Mouse (Mus musculus) kidney, adult 2 months (tissue): ENCODE data around the gene Serpinb1c. TPM values are rescaled to one million over a fixed set of nuclear protein-coding genes. Genes with fewer than 3 reads are reported as not detected.

ENCODE experiments used
- DNase-seq: peaks from one replicate; pipeline ENCODE4 v3.0.0; 2021
- H3K27ac ChIP-seq: fragments of 200-500 bp; 2 replicates; pipeline ENCODE4 v1.5.1; 2012; ENCODE audit warnings: low read depth, low read length, control low read depth, inconsistent platforms; ENCODE audit not compliant: insufficient read depth
- H3K27me3 ChIP-seq: fragments of 200-500 bp; replicated peaks from 2 replicates; pipeline ENCODE4 v1.6.1; 2012; ENCODE audit warnings: mild to moderate bottlenecking, moderate library complexity, low read length, inconsistent platforms; ENCODE audit not compliant: control insufficient read depth, insufficient read depth
- H3K36me3 ChIP-seq: fragments of 200-500 bp; 2 replicates; pipeline ENCODE4 v1.6.1; 2012; ENCODE audit warnings: mild to moderate bottlenecking, moderate library complexity, low read length, inconsistent platforms; ENCODE audit not compliant: control insufficient read depth, insufficient read depth
- H3K4me1 ChIP-seq: fragments of 200-500 bp; 2 replicates; pipeline ENCODE4 v1.6.1; 2011; ENCODE audit warnings: low read length; ENCODE audit not compliant: control insufficient read depth, insufficient read depth
- H3K4me3 ChIP-seq: fragments of 200-500 bp; 2 replicates; pipeline ENCODE4 v1.5.1; 2011; ENCODE audit warnings: mild to moderate bottlenecking, low read depth, low read length, control low read depth; ENCODE audit not compliant: insufficient read depth
- CTCF ChIP-seq: fragments of 200-500 bp; conservative IDR thresholded peaks from 2 replicates; pipeline ENCODE4 v1.5.1; 2011; ENCODE audit warnings: low read depth, mild to moderate bottlenecking, control low read depth, low read length, moderate library complexity, mixed read lengths; ENCODE audit not compliant: insufficient read depth, insufficient read length
- POLR2A ChIP-seq: fragments of 200-500 bp; IDR thresholded peaks from one replicate; pipeline ENCODE4 v1.6.1; 2011; ENCODE audit warnings: low read depth, low read length, control low read depth
- WGBS: fragments of 180-500 bp; shearing (Covaris S2); methylation state at CpG from one replicate; pipeline ENCODE4 v1.1.7; 2018; 5-methylcytosine and 5-hydroxymethylcytosine counted together
- polyA plus RNA-seq: library from polyadenylated mRNA; depleted of rRNA; stranded (reverse); fragments of >200 nt; gene quantifications from 2 replicates; pipeline ENCODE4 v1.2.3, GENCODE M21; 2012

The Serpinb1c gene
- polyA plus RNA-seq, 1 experiment, result 0.11 TPM

GRCm38 (mm10) chr13:32863456-32863855 is 34.6 kb downstream of the Serpinb1c start:
- TF ChIP-seq CTCF (no peak), POLR2A (no peak)
- Histone ChIP-seq H3K4me1 (no peaks in the 10 kb centered on the region), H3K36me3 (no peaks in the 10 kb centered on the region), H3K27me3 (no peaks in the 10 kb centered on the region), H3K4me3 (no peak overlapping the region), H3K27ac (no peak overlapping the region)
- DNase-seq, result no peak

- Histone ChIP-seq H3K27ac (no peak overlapping the region), H3K27me3 (no peaks in the 10 kb centered on the region), H3K4me3 (no peak overlapping the region), H3K4me1 (no peaks in the 10 kb centered on the region), H3K36me3 (no peaks in the 10 kb centered on the region)
- no peak for DNase-seq
- TF ChIP-seq POLR2A (no peak), CTCF (no peak)
- WGBS, result 77% methylated on average over 3 of the region's 3 CpGs
These were observed 37.2 kb downstream of the Serpinb1c start for GRCm38 (mm10) chr13:32860821-32861220.

DNA sequence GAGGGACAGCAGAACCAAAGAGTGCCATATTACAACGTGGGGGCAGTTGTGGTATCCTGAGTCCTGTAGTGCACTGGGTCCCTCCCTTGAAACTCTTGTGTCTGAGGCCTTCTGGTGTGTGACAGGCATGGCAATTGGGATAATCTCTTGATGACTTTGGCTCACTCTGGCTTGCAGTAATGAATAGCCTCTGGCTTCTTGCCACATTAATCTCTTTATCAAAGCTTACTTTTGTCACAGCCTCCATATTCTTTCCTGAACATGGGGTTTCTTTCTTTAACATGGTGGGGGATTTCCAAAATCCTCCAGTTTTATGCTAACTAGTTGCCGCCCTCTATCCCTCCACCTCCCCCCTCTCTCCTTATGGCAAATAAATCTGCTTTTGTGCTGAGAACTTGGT is 44.9 kb downstream of the Serpinb1c start:
- 87% methylated on average over 2 of the region's 2 CpGs for WGBS
- H3K27ac ChIP-seq, result no peak overlapping the region
- peaks cover 13% of the 10 kb centered on the region for H3K4me1 ChIP-seq
- no peaks in the 10 kb centered on the region for H3K27me3 ChIP-seq
- no peak for DNase-seq
- no peak overlapping the region for H3K4me3 ChIP-seq
- no peaks in the 10 kb centered on the region for H3K36me3 ChIP-seq
- TF ChIP-seq CTCF (no peak), POLR2A (no peak)

- H3K4me1 ChIP-seq, result peaks cover 13% of the 10 kb centered on the region
- H3K4me3 ChIP-seq, result no peak overlapping the region
- no peak overlapping the region for H3K27ac ChIP-seq
- no peaks in the 10 kb centered on the region for H3K36me3 ChIP-seq
- 82% methylated on average over 4 of the region's 4 CpGs for WGBS
- H3K27me3 ChIP-seq, result no peaks in the 10 kb centered on the region
- peak; percentile 41 for DNase-seq
- TF ChIP-seq CTCF (no peak), POLR2A (no peak)
These were observed 45.5 kb downstream of the Serpinb1c start for GRCm38 (mm10) chr13:32852539-32852938.

DNA sequence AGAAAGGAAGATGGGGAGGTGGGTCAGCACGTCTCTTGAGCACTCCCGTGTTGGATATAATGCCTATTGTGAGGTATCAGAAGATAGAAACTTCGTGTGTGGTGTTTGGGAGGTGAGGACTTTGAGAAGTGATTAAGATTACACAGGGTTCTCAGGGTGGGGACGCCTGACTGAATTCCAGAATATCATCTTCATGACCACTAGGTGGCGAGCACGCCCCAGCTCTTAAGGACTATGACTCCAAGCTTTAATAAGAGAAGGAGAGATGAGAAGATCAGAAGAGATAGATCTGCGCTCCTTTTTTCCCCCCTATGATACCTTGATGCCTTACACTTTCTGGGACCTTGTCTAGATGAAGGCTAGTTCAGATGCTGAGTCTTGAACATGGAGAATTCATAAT is 46.0 kb downstream of the Serpinb1c start:
- Histone ChIP-seq H3K4me3 (no peak overlapping the region), H3K27ac (no peak overlapping the region), H3K36me3 (no peaks in the 10 kb centered on the region), H3K4me1 (peaks cover 13% of the 10 kb centered on the region), H3K27me3 (no peaks in the 10 kb centered on the region)
- TF ChIP-seq POLR2A (no peak), CTCF (peak; percentile 69)
- WGBS, result 8% methylated on average over 7 of the region's 7 CpGs
- DNase-seq, result peak; percentile 58

DNA sequence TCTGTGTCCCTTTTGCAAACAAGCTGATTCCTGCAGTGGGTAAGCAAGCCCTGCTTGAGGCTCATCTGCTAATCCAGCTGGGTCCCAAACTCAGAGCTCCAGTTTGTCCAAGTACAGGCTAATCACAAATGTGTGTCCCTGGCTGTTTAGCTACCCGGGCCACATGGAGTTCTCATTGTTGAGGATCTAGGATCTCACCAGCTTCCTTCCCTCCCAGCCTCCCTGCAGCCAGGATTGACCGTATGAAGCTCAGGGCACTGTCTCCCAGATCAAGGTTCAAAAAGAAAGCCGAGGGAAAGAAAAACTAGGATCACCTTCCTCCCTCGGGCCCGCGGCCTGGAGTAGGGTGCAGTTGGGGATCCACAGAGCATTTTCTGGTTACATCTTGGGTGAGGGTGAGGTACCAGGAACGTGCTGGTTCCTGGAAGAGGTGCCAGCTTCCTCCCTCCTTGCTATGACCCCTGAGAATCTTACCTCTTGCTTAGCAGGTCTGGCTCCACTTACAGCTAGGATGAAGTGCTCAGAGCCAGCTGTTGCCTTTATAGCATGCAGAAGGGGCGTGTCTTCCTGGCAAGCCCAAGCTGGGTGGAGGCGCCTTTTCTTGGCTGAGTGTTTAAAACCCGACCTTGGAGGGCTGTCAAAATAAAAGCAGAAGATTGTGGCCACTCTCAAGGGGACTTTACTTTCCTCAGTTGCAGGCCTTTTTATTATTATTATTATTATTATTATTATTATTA is 47.2 kb downstream of the Serpinb1c start, which contains the start of gene Serpinb1a:
TSS of gene Serpinb1a (minus strand) at position 518 of the 737 bp plus-strand sequence.
- TF ChIP-seq CTCF, result no peak
- TF ChIP-seq POLR2A, result no peak
- 29% methylated on average over 10 of the region's 10 CpGs for WGBS
- Histone ChIP-seq H3K4me3 (peak within 1 kb of the TSS; percentile 12; the same call in 1 of the 2 replicates), H3K4me1 (peaks cover 13% of the 10 kb centered on the region), H3K27ac (no peak within 1 kb of the TSS; the same call in 1 of the 2 replicates), H3K36me3 (no peaks in the 10 kb centered on the region), H3K27me3 (no peaks in the 10 kb centered on the region)
- peak; percentile 71 for DNase-seq

DNA sequence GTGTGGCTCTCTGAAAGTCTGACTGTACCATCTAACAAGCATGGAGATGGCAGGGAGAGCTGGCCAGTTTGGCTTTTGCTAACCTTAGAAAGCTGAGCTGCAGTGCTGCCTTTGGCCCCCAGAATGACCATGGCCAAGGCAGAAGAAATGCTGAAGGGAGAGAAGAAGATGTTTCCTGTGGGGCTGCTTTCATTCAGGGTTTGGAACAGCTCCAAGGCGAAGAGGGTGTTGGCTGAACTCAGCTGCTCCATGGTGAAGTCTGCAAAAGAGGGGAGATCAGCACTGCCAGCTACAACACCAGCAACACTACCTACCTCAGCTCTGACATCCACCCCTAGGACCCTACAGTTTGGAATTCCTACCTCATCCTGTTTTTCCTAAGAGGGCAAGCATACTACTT is 47.9 kb downstream of the Serpinb1c start:
- Histone ChIP-seq H3K4me1 (peaks cover 13% of the 10 kb centered on the region), H3K36me3 (no peaks in the 10 kb centered on the region), H3K4me3 (no peak overlapping the region), H3K27ac (no peak overlapping the region; the same call in 1 of the 2 replicates), H3K27me3 (no peaks in the 10 kb centered on the region)
- no peak for TF ChIP-seq POLR2A
- TF ChIP-seq CTCF, result no peak
- WGBS, result 81% methylated on average over 1 of the region's 1 CpGs
- peak; percentile 4 for DNase-seq
